Mouse (Mus musculus): ENCODE data around the gene Rimbp3. TPM values are rescaled to one million over a fixed set of nuclear protein-coding genes. Genes with fewer than 3 reads are reported as not detected.

Rimbp3 gene
- polyA plus RNA-seq, 1 experiment: not detected

GRCm38 (mm10) chr16:17233702-17234498, 25.5 kb downstream of the Rimbp3 start:
- Histone ChIP-seq H3K4me3 (replicated peaks) (peak overlapping the region; percentile 84), H3K9me3 (ENCODE audit: control insufficient read depth, low read length) (peaks cover 6% of the 10 kb centered on the region; the same call in 1 of the 2 replicates), H3K36me3 (ENCODE audit: control insufficient read depth) (no peaks in the 10 kb centered on the region), H3K27me3 (ENCODE audit: control insufficient read depth) (peaks cover 21% of the 10 kb centered on the region), H3K4me1 (ENCODE audit: control insufficient read depth) (peaks cover 55% of the 10 kb centered on the region)
- TF ChIP-seq GATA1 (IDR thresholded peaks at IDR 0.05; ENCODE audit: low read length): no peak
- TF ChIP-seq TAL1 (IDR thresholded peaks at IDR 0.05; ENCODE audit: low read length): no peak

GRCm38 (mm10) chr16:17234499-17234895, 26.1 kb downstream of the Rimbp3 start:
- peaks cover 21% of the 10 kb centered on the region for H3K27me3 ChIP-seq (ENCODE audit: control insufficient read depth)
- H3K36me3 ChIP-seq (ENCODE audit: control insufficient read depth): no peaks in the 10 kb centered on the region
- H3K9me3 ChIP-seq (ENCODE audit: control insufficient read depth, low read length): peaks cover 6% of the 10 kb centered on the region; the same call in 1 of the 2 replicates
- H3K4me1 ChIP-seq (ENCODE audit: control insufficient read depth): peaks cover 60% of the 10 kb centered on the region
- peak overlapping the region; percentile 84 for H3K4me3 ChIP-seq (replicated peaks)
- TF ChIP-seq TAL1 (IDR thresholded peaks at IDR 0.05; ENCODE audit: low read length) (no peak), GATA1 (IDR thresholded peaks at IDR 0.05; ENCODE audit: low read length) (0 out of 2 replicates have a peak, but pooled peaks have one; percentile 32)

DNA sequence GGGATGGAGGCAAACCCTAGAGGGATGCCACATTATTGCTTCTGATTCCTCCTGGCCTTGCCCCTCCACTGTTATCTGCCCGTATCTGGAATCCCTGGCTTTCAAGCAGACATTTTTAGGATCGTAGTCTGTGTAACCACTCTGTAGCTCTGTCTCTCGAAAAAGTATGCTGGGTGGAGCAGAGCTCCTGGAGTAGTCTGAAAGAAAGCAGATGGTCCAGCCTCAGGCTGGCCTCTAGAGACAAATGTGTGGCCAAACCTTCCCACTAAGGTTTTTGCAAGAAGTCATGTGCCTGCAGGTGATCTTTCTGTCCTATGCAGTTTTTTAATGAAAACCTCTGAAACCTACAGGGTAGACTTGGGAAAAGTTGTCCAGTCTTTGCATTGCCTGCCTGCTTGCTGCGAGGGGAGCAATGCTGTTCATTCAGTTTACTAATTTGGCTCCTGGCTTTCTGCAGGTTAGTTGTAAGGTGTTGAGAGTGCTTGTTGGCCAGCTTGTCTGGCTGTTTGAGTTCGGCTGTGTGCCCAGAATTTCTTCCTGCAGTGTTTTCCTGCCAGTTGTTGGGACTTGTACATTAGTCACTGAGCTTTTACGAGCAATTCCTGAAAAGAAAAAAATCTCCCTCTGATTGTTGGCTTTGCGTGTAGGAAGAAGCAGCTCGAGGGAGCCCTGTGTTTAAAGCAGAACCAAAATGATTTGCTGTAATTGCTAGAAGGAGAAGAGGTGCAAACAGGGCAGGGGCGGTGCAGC, 26.7 kb downstream of the Rimbp3 start:
- H3K36me3 ChIP-seq (ENCODE audit: control insufficient read depth): no peaks in the 10 kb centered on the region
- H3K9me3 ChIP-seq (ENCODE audit: control insufficient read depth, low read length): peaks cover 2% of the 10 kb centered on the region; the same call in 1 of the 2 replicates
- peaks cover 66% of the 10 kb centered on the region for H3K4me1 ChIP-seq (ENCODE audit: control insufficient read depth)
- peaks cover 17% of the 10 kb centered on the region for H3K27me3 ChIP-seq (ENCODE audit: control insufficient read depth)
- peak overlapping the region; percentile 84 for H3K4me3 ChIP-seq (replicated peaks)
- TF ChIP-seq GATA1 (IDR thresholded peaks at IDR 0.05; ENCODE audit: low read length) (no peak), TAL1 (IDR thresholded peaks at IDR 0.05; ENCODE audit: low read length) (no peak)

DNA sequence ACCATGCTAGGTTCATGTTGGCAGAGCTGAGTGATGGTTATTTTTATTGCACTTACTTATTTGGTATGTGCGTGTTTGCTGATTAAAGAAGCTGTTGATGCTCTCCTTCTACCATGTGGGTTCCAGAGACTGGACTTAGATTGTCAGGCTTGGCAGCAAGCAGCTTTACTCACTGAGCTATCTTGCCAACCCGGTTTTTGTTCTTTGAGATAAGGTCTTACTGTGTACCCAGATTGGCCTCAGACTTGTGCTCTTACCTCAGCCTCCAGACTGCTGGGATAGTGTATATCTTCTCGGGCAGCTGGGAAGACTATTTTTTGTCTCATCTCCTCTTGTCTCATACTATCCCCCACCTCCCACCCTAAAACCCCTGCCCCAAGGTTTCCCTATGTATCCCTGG, 29.2 kb downstream of the Rimbp3 start:
- H3K27me3 ChIP-seq (ENCODE audit: control insufficient read depth): peaks cover 17% of the 10 kb centered on the region
- no peaks in the 10 kb centered on the region for H3K9me3 ChIP-seq (ENCODE audit: control insufficient read depth, low read length)
- TF ChIP-seq GATA1 (IDR thresholded peaks at IDR 0.05; ENCODE audit: low read length): no peak
- TF ChIP-seq TAL1 (IDR thresholded peaks at IDR 0.05; ENCODE audit: low read length): peak; percentile 24; the same call in 1 of the 3 replicates
- H3K4me3 ChIP-seq (replicated peaks): no peak overlapping the region
- H3K4me1 ChIP-seq (ENCODE audit: control insufficient read depth): peaks cover 72% of the 10 kb centered on the region
- no peaks in the 10 kb centered on the region for H3K36me3 ChIP-seq (ENCODE audit: control insufficient read depth)

GRCm38 (mm10) chr16:17239409-17239808, 31.0 kb downstream of the Rimbp3 start:
- no peaks in the 10 kb centered on the region for H3K9me3 ChIP-seq (ENCODE audit: control insufficient read depth, low read length)
- H3K36me3 ChIP-seq (ENCODE audit: control insufficient read depth): no peaks in the 10 kb centered on the region
- H3K4me1 ChIP-seq (ENCODE audit: control insufficient read depth): peaks cover 59% of the 10 kb centered on the region
- TF ChIP-seq TAL1 (IDR thresholded peaks at IDR 0.05; ENCODE audit: low read length): no peak
- TF ChIP-seq GATA1 (IDR thresholded peaks at IDR 0.05; ENCODE audit: low read length): no peak
- peaks cover 8% of the 10 kb centered on the region for H3K27me3 ChIP-seq (ENCODE audit: control insufficient read depth)
- no peak overlapping the region for H3K4me3 ChIP-seq (replicated peaks)

DNA sequence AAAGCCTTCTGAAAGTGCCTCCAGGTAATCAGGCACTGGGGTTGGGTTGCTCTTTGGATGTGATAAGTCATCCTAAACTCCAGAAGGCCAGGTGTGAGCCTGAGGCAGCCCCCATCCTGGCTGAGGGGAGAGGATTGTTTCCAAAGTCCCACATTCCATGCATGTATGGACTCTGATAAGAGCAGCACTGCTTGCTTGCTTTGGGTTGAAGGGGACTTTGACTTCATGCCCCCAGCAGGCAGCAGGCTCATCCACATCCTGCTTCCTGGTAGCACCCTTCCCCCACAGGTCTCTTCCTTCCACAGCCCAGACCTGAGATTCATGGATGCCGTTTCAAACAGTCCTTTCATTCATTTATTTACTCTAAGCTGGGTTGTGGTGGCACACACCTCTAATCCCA, 35.3 kb downstream of the Rimbp3 start:
- Histone ChIP-seq H3K27me3 (ENCODE audit: control insufficient read depth) (no peaks in the 10 kb centered on the region), H3K36me3 (ENCODE audit: control insufficient read depth) (no peaks in the 10 kb centered on the region), H3K4me3 (replicated peaks) (no peak overlapping the region), H3K9me3 (ENCODE audit: control insufficient read depth, low read length) (no peaks in the 10 kb centered on the region), H3K4me1 (ENCODE audit: control insufficient read depth) (peaks cover 36% of the 10 kb centered on the region)
- TF ChIP-seq GATA1 (IDR thresholded peaks at IDR 0.05; ENCODE audit: low read length): no peak
- TF ChIP-seq TAL1 (IDR thresholded peaks at IDR 0.05; ENCODE audit: low read length): 0 out of 3 replicates have a peak, but pooled peaks have one; percentile 4

DNA sequence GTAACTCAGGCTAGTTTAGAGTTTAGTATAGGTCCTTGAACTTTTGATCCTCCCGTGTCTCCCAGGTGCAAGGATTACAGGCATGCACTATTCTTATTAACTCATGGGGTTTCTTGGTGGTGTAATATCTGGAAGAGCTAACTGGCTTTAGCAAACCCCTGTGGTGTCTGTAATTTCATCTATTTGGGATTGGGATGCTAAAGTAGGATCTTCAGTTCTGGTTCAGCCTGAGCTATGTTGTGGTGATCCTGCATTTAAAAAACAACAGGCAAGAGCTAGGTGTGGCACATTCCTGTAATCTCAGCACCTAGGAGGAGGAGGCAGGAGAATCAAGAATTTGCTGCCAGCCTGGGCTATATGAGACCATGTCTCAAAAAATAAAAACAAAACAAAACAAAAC, 36.6 kb downstream of the Rimbp3 start:
- Histone ChIP-seq H3K4me3 (replicated peaks) (no peak overlapping the region), H3K4me1 (ENCODE audit: control insufficient read depth) (peaks cover 36% of the 10 kb centered on the region), H3K36me3 (ENCODE audit: control insufficient read depth) (no peaks in the 10 kb centered on the region), H3K9me3 (ENCODE audit: control insufficient read depth, low read length) (no peaks in the 10 kb centered on the region), H3K27me3 (ENCODE audit: control insufficient read depth) (no peaks in the 10 kb centered on the region)
- TF ChIP-seq GATA1 (IDR thresholded peaks at IDR 0.05; ENCODE audit: low read length) (no peak), TAL1 (IDR thresholded peaks at IDR 0.05; ENCODE audit: low read length) (no peak)

DNA sequence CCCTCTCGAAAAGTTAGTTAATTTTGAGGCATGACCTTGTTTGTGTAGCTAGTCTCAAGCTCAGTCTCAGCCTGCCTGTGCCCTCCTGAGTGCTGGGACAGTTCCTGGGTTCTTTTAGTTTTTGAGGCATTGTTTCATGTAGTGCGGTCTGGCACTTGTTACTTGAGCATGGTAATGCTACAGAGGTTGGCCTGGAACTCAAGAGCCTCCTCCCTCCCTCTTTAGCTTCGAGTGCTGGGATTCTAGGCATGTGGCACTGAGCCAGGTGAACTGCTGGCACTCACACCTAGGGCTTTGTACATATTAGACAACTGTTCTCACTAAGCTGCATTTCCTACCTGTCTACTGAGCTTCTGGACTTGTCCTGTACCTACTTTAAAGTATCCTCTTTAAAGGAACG, 39.3 kb downstream of the Rimbp3 start:
- H3K4me1 ChIP-seq (ENCODE audit: control insufficient read depth): peaks cover 52% of the 10 kb centered on the region
- H3K36me3 ChIP-seq (ENCODE audit: control insufficient read depth): no peaks in the 10 kb centered on the region
- TF ChIP-seq GATA1 (IDR thresholded peaks at IDR 0.05; ENCODE audit: low read length) (no peak), TAL1 (IDR thresholded peaks at IDR 0.05; ENCODE audit: low read length) (no peak)
- H3K9me3 ChIP-seq (ENCODE audit: control insufficient read depth, low read length): no peaks in the 10 kb centered on the region
- H3K27me3 ChIP-seq (ENCODE audit: control insufficient read depth): no peaks in the 10 kb centered on the region
- H3K4me3 ChIP-seq (replicated peaks): no peak overlapping the region

GRCm38 (mm10) chr16:17249135-17249534, 40.7 kb downstream of the Rimbp3 start:
- TF ChIP-seq TAL1 (IDR thresholded peaks at IDR 0.05; ENCODE audit: low read length): no peak
- no peak for TF ChIP-seq GATA1 (IDR thresholded peaks at IDR 0.05; ENCODE audit: low read length)
- H3K27me3 ChIP-seq (ENCODE audit: control insufficient read depth): no peaks in the 10 kb centered on the region
- peaks cover 2% of the 10 kb centered on the region; the same call in 1 of the 2 replicates for H3K36me3 ChIP-seq (ENCODE audit: control insufficient read depth)
- H3K4me1 ChIP-seq (ENCODE audit: control insufficient read depth): peaks cover 62% of the 10 kb centered on the region
- H3K4me3 ChIP-seq (replicated peaks): peak overlapping the region; percentile 26
- no peaks in the 10 kb centered on the region for H3K9me3 ChIP-seq (ENCODE audit: control insufficient read depth, low read length)
